Mouse (Mus musculus) bone marrow macrophage, adult 2 months (primary cell): ENCODE results near the gene Rara.

Experiments
- CTCF ChIP-seq: IDR thresholded peaks from 2 replicates; pipeline ENCODE4 v1.5.1; 2012; ENCODE audit warnings: low read depth, mild to moderate bottlenecking, low read length, moderate library complexity
- POLR2A ChIP-seq: IDR thresholded peaks from 2 replicates; pipeline ENCODE4 v1.6.1; 2012; ENCODE audit warnings: mild to moderate bottlenecking, low read depth, low read length, borderline replicate concordance

GRCm38 (mm10) chr11:98900529-98901125 lies 27.0 kb upstream of the Rara start:
- TF ChIP-seq CTCF (no peak), POLR2A (no peak)
